Mouse (Mus musculus): ENCODE data around the gene Ddx28. TPM values are rescaled to one million over a fixed set of nuclear protein-coding genes. Genes with fewer than 3 reads are reported as not detected.
"Not testable (repeated sequence)": the region's sequence is repeated elsewhere in the genome, so short reads cannot be mapped to it uniquely, and the experiment has no call there.

Gene Ddx28
- polyA plus RNA-seq, 1 experiment, result 4.4 TPM

- H3K4me3 ChIP-seq (ENCODE audit: control insufficient read depth, low read depth, low read length), result peak within 1 kb of the TSS; percentile 69
- H3K27me3 ChIP-seq (ENCODE audit: control insufficient read depth, insufficient read depth, low read length), result no peaks in the 10 kb centered on the region
- H3K4me1 ChIP-seq (ENCODE audit: control insufficient read depth, insufficient read depth, low read length), result peaks cover 12% of the 10 kb centered on the region
- H3K36me3 ChIP-seq (ENCODE audit: control insufficient read depth, insufficient read depth, low read length), result no peaks in the 10 kb centered on the region
- peak; percentile 86; the same call in 1 of the 2 replicates for TF ChIP-seq CTCF (IDR thresholded peaks at IDR 0.05; ENCODE audit: control insufficient read depth, insufficient read depth, insufficient replicate concordance, low read depth, low read length)
- no peak for TF ChIP-seq POLR2A (IDR thresholded peaks at IDR 0.05; ENCODE audit: control insufficient read depth, low read depth, low read length)
- no peak within 1 kb of the TSS for H3K27ac ChIP-seq (ENCODE audit: control insufficient read depth, insufficient read depth, low read depth, low read length)
Observed at GRCm38 (mm10) chr8:105990856-105991387, 20.8 kb downstream of the Ddx28 start, which contains the start of gene Dus2. Gene Dus2, plus strand, starts transcription at chr8:105991337.

- TF ChIP-seq CTCF (IDR thresholded peaks at IDR 0.05; ENCODE audit: control insufficient read depth, insufficient read depth, insufficient replicate concordance, low read depth, low read length) (no peak), POLR2A (IDR thresholded peaks at IDR 0.05; ENCODE audit: control insufficient read depth, low read depth, low read length) (no peak)
- Histone ChIP-seq H3K27ac (ENCODE audit: control insufficient read depth, insufficient read depth, low read depth, low read length) (no peak overlapping the region), H3K4me1 (ENCODE audit: control insufficient read depth, insufficient read depth, low read length) (peaks cover 11% of the 10 kb centered on the region), H3K4me3 (ENCODE audit: control insufficient read depth, low read depth, low read length) (no peak overlapping the region), H3K36me3 (ENCODE audit: control insufficient read depth, insufficient read depth, low read length) (no peaks in the 10 kb centered on the region), H3K27me3 (ENCODE audit: control insufficient read depth, insufficient read depth, low read length) (no peaks in the 10 kb centered on the region)
Observed at GRCm38 (mm10) chr8:105988546-105988945, 23.1 kb downstream of the Ddx28 start.

DNA sequence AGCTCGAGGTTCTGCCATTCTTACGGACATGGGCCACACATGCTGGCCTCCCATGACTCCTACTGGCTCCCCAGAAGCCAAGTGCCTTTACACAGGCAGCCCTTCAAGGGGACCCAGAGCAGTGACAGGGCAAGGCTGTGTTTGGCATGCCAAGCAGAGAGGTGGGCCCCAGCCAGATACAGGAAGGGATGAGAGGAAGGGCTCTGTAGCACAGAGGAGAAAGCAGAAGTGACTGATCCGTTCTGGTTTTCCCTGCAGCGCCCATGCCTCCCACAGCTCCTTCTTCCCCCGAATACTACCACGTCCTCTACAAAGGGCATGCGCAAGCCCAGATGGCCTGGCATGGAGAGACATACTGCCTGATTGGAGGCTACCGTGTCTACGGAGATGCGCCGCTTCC lies 28.3 kb downstream of the Ddx28 start:
- not testable (repeated sequence) for H3K4me1 ChIP-seq (ENCODE audit: control insufficient read depth, insufficient read depth, low read length); H3K4me3 ChIP-seq (ENCODE audit: control insufficient read depth, low read depth, low read length)

DNA sequence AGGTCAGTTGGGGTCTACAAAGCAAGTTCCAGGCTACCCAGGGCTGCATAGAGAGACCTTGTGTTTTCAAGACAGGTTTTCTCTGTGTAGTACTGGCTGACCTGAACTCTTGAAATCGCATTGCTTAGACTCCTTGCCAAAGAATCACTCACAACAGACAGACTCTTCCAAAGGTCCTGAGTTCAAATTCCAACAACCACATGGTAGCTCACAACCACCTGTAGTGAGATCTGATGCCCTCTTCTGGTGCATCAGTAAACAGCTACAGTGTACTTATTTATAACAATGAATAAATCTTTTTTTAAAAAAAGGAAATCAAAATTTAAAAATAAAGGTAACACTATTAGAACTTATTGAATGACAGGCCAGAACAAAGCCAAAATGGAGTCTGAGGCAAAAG lies 30.5 kb downstream of the Ddx28 start:
- no peaks in the 10 kb centered on the region for H3K27me3 ChIP-seq (ENCODE audit: control insufficient read depth, insufficient read depth, low read length)
- no peak overlapping the region for H3K4me3 ChIP-seq (ENCODE audit: control insufficient read depth, low read depth, low read length)
- no peak overlapping the region for H3K27ac ChIP-seq (ENCODE audit: control insufficient read depth, insufficient read depth, low read depth, low read length)
- H3K4me1 ChIP-seq (ENCODE audit: control insufficient read depth, insufficient read depth, low read length), result peaks cover 3% of the 10 kb centered on the region
- TF ChIP-seq CTCF (IDR thresholded peaks at IDR 0.05; ENCODE audit: control insufficient read depth, insufficient read depth, insufficient replicate concordance, low read depth, low read length), result no peak
- no peak for TF ChIP-seq POLR2A (IDR thresholded peaks at IDR 0.05; ENCODE audit: control insufficient read depth, low read depth, low read length)
- H3K36me3 ChIP-seq (ENCODE audit: control insufficient read depth, insufficient read depth, low read length), result peaks cover 3% of the 10 kb centered on the region; the same call in 1 of the 2 replicates

More for the DNA sequence above, 28.3 kb downstream of the Ddx28 start:
- H3K27ac ChIP-seq (ENCODE audit: control insufficient read depth, insufficient read depth, low read depth, low read length); H3K27me3 ChIP-seq (ENCODE audit: control insufficient read depth, insufficient read depth, low read length); H3K36me3 ChIP-seq (ENCODE audit: control insufficient read depth, insufficient read depth, low read length): not testable (repeated sequence)

- Histone ChIP-seq H3K27me3 (ENCODE audit: control insufficient read depth, insufficient read depth, low read length) (no peaks in the 10 kb centered on the region), H3K4me1 (ENCODE audit: control insufficient read depth, insufficient read depth, low read length) (peaks cover 3% of the 10 kb centered on the region), H3K36me3 (ENCODE audit: control insufficient read depth, insufficient read depth, low read length) (peaks cover 4% of the 10 kb centered on the region), H3K4me3 (ENCODE audit: control insufficient read depth, low read depth, low read length) (peak within 1 kb of the TSS; percentile 78), H3K27ac (ENCODE audit: control insufficient read depth, insufficient read depth, low read depth, low read length) (peak within 1 kb of the TSS; percentile 76)
- TF ChIP-seq CTCF (IDR thresholded peaks at IDR 0.05; ENCODE audit: control insufficient read depth, insufficient read depth, insufficient replicate concordance, low read depth, low read length) (peak; percentile 85; the same call in 1 of the 2 replicates), POLR2A (IDR thresholded peaks at IDR 0.05; ENCODE audit: control insufficient read depth, low read depth, low read length) (peak; percentile 89)
Observed at GRCm38 (mm10) chr8:105979325-105979724, 32.4 kb downstream of the Ddx28 start, which contains the start of gene Dpep3. Gene Dpep3, minus strand, starts transcription at chr8:105979429.

DNA sequence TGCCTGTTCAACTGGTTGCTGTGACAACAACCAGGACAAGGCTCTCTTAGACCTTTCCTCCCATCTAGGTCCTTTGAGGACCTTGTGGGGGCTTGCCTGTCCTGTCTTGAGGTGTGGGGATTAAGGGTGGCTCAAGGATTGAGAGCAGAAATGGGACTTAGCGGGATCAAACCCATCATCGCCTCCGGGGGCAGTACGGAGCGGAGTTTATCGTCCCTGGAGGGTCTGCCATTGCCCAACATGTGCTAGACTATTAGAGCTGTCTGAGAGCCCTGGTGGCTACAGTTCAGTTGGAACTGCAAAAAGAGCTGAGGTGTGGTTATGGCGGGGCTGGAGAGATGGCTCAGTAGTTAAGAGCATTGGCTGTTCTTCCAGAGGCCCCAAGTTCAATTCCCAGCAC lies 36.3 kb downstream of the Ddx28 start:
- Histone ChIP-seq H3K27me3 (ENCODE audit: control insufficient read depth, insufficient read depth, low read length) (no peaks in the 10 kb centered on the region), H3K4me1 (ENCODE audit: control insufficient read depth, insufficient read depth, low read length) (peaks cover 3% of the 10 kb centered on the region), H3K27ac (ENCODE audit: control insufficient read depth, insufficient read depth, low read depth, low read length) (no peak overlapping the region), H3K36me3 (ENCODE audit: control insufficient read depth, insufficient read depth, low read length) (peaks cover 4% of the 10 kb centered on the region), H3K4me3 (ENCODE audit: control insufficient read depth, low read depth, low read length) (no peak overlapping the region)
- no peak for TF ChIP-seq POLR2A (IDR thresholded peaks at IDR 0.05; ENCODE audit: control insufficient read depth, low read depth, low read length)
- no peak for TF ChIP-seq CTCF (IDR thresholded peaks at IDR 0.05; ENCODE audit: control insufficient read depth, insufficient read depth, insufficient replicate concordance, low read depth, low read length)

GRCm38 (mm10) chr8:105971019-105971720 lies 40.5 kb downstream of the Ddx28 start:
- Histone ChIP-seq H3K27ac (ENCODE audit: control insufficient read depth, insufficient read depth, low read depth, low read length) (no peak overlapping the region), H3K4me1 (ENCODE audit: control insufficient read depth, insufficient read depth, low read length) (peaks cover 3% of the 10 kb centered on the region), H3K4me3 (ENCODE audit: control insufficient read depth, low read depth, low read length) (no peak overlapping the region), H3K36me3 (ENCODE audit: control insufficient read depth, insufficient read depth, low read length) (peaks cover 2% of the 10 kb centered on the region), H3K27me3 (ENCODE audit: control insufficient read depth, insufficient read depth, low read length) (no peaks in the 10 kb centered on the region)
- TF ChIP-seq POLR2A (IDR thresholded peaks at IDR 0.05; ENCODE audit: control insufficient read depth, low read depth, low read length) (no peak), CTCF (IDR thresholded peaks at IDR 0.05; ENCODE audit: control insufficient read depth, insufficient read depth, insufficient replicate concordance, low read depth, low read length) (no peak)
